Mouse (Mus musculus): ENCODE measurements around the gene Brsk2.

DNA sequence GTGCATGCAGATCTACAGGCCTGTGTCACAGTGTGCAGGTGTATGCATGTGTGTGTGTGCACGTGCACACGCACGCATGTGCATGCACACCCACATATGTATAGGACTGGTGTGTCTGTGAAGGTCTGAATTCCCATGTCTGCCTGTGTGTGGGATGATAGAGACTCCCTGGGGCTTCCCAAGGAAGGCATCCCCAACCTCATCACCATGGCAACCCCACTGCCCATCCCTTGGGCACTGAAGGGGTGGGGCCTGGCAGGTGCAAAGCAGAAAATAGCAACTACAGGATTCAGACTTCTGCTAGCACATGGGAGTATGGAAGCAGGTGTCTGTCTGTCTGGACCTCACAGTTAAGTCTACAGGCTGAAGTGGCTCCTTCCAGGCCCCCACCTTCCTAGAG, 13.0 kb downstream of the Brsk2 start:
- TF ChIP-seq CTCF (IDR thresholded peaks at IDR 0.05; ENCODE audit: low read depth, low read length), result no peak
- TF ChIP-seq POLR2A (IDR thresholded peaks at IDR 0.05; ENCODE audit: borderline replicate concordance, low read depth, low read length), result no peak
